Mouse (Mus musculus) monocyte, adult 2 months (primary cell): ENCODE data around the gene Lhfpl2.

Experiments used
- DNase-seq, 2 experiments: peaks; one replicate each; pipeline ENCODE4 v3.0.0; 2022; ENCODE audit warnings: low spot score in 2 of 2, low read depth in 1 of 2

The Lhfpl2 gene

GRCm38 (mm10) chr13:94207973-94208372 lies 150.4 kb downstream of the Lhfpl2 start:
- DNase-seq: no peak

GRCm38 (mm10) chr13:94208892-94209291 lies 151.3 kb downstream of the Lhfpl2 start:
- DNase-seq: no peak

DNA sequence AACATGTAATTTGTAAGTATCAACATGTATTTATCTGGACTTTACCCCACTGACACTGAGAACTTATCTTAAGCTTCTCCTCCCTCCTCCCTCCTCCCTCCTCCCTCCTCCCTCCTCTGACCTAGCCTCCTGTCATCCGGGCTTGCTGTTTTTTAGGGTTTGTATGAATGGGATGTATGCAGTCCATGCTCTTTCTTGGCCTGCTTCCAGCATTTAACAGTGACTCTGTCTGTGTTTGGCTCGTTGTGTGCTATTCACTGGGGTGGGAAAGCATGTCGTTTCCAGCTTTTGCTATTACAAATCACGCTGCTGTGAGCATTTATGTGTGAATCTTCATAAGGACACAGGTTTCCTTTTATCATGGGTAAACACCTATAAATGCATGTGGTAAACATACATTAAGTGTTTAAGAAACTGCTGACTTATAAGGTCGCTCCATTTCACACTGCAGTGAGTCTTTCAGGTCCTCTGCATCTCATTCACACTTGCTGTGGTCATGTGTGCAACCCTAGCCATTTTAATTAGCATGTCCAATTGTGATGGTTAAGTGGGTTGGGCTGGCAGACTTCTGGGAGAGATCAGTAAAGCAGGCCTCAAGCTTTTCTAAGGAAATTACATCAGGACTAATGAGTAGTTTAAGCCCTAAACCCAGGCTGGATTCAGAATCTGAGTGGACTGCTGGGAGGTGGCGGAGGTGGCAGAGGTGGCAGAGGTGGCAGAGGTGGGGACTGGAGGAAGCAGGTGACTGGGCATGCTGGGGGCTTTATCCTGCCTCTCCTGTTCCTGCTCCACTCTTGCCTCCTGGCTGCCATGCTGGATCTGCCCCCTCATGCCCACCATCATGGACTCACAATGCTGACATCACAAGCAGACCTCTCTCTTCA lies 153.9 kb downstream of the Lhfpl2 start:
- DNase-seq: no peak

- no peak for DNase-seq
Measured at GRCm38 (mm10) chr13:94212179-94212578, 154.6 kb downstream of the Lhfpl2 start.

GRCm38 (mm10) chr13:94212716-94213115 lies 155.1 kb downstream of the Lhfpl2 start:
- no peak for DNase-seq

GRCm38 (mm10) chr13:94223609-94224008 lies 166.0 kb downstream of the Lhfpl2 start:
- DNase-seq: no peak

DNA sequence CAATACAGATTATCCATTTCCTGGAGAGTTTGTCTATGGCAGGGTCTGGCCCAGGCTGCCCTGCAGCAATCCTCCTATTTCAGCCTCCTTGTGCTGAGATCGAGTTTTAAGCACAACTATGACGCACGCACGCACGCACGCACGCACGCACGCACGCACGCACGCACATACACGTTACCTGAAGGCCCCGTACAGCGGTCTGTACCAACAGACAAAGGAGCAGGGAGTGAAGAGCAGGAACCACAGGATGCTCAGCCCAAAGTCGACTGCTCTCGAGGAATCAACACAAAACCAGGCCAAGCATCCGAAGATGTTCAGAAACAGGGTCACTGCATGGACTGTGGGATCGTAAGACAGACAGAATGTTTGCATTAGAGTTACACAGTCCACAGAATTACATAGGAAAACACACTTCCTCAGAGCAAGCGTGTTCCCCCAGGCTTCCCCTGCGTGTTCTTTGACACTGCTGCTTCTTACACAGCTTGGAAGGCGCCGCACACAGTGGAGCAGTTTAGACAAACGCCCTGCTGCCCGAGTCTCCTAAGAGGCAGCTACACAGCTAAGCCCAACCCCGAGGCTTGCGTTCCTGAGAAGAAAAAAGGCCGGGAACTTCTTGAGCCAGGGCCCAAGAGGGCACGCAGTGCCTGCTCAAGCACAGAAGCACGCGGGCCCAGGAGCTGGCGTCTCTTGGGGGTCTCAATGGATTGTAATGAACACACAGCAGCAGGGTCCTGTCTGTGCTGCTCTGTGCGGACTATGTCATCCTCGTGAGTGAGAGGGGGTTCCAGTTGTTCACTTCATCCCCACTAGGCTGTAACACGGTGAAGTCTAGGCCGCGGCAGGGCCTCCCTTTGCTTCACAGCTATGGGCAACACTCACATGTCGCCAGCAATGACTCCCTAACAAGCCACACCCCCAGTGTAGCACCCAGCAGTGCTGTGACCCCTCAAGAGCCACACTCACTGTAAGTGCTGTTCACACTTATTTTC lies 167.4 kb downstream of the Lhfpl2 start:
- DNase-seq: no peak

- no peak for DNase-seq
Measured at GRCm38 (mm10) chr13:94231871-94232270, 174.3 kb downstream of the Lhfpl2 start.

- no peak for DNase-seq
Measured at GRCm38 (mm10) chr13:94239488-94239887, 181.9 kb downstream of the Lhfpl2 start.

- DNase-seq: no peak
Measured at GRCm38 (mm10) chr13:94240111-94240510, 182.5 kb downstream of the Lhfpl2 start.

DNA sequence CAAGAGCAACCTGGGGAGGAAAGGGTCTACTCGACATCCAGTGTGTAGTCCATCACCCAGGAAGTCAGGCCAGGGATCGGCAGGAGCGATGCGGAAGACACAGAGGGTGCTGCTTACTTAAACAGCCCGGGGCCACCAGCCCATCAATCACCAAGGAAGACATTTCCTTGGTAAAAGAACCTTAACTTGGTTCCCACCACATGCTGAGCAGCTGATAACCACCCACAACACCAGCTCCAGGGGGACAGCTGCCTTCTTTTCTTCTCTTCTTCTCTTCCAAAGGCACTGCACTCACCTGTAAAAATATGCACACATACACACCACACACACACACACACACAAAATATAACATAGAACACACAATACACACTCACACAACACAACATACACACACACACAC lies 183.3 kb downstream of the Lhfpl2 start:
- no peak for DNase-seq

DNA sequence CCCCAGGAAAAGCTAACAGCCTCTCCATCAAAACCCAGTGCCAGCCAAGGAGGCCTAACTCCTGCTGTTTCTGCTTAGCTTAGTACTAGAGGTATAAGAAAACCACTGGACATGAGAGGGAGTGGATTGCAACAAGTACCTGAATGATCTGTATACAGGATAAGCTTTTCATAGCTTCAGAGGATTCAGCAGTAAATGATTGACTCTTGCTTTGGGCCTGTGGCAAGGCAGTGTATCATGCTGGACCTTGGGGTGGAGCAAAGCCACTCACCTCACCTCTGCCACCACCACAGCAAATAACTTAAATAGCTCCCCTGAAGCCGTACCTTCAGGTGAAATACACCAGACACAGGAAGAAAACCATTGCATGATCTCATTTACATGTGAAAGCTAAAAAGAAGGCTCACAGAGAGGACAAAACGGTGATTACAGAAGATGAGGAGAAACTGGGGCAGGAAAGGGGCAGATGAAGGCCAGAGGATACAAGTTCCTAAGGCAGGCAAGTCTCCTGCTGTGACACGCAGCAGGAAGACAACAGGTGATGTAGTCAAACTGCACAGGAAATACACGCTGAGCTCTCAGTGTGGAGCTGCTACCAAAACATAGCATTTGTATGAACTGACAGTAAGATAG lies 184.4 kb downstream of the Lhfpl2 start:
- no peak for DNase-seq

- DNase-seq: no peak
Measured at GRCm38 (mm10) chr13:94242897-94243296, 185.3 kb downstream of the Lhfpl2 start.
